Mouse (Mus musculus) hindbrain, embryonic 15.5 days (tissue): ENCODE results near the gene Pank3. TPM values are rescaled to one million over a fixed set of nuclear protein-coding genes. Genes with fewer than 3 reads are reported as not detected.

ENCODE experiments used
- ATAC-seq: fragments of 200-750 bp; cut with Nextera tagmentation; 2 replicates; pipeline ENCODE4 v1.8.0; 2017; ENCODE audit warnings: low read depth, moderate number of reproducible peaks, moderate TSS enrichment; ENCODE audit not compliant: low FRiP score
- H3K27ac ChIP-seq: fragments of 300-500 bp; sonication (generic); replicated peaks from 2 replicates; pipeline ENCODE4 v1.5.1; 2015; ENCODE audit warnings: mild to moderate bottlenecking, inconsistent platforms
- H3K27me3 ChIP-seq: fragments of 300-500 bp; sonication (generic); 2 replicates; pipeline ENCODE4 v1.6.1; 2015; ENCODE audit warnings: control low read depth, inconsistent platforms
- H3K36me3 ChIP-seq: fragments of 300-500 bp; sonication (generic); 2 replicates; pipeline ENCODE4 v1.6.1; 2015; ENCODE audit warnings: control low read depth, inconsistent platforms
- H3K4me1 ChIP-seq: fragments of 300-500 bp; sonication (generic); replicated peaks from 2 replicates; pipeline ENCODE4 v1.6.1; 2015; ENCODE audit warnings: control low read depth, inconsistent platforms
- H3K4me2 ChIP-seq: fragments of 300-500 bp; sonication (generic); 2 replicates; pipeline ENCODE4 v1.6.1; 2015; ENCODE audit warnings: moderate library complexity, mild to moderate bottlenecking, inconsistent platforms
- H3K4me3 ChIP-seq: fragments of 300-500 bp; sonication (generic); 2 replicates; pipeline ENCODE4 v1.5.1; 2015; ENCODE audit warnings: mild to moderate bottlenecking, inconsistent platforms
- H3K9ac ChIP-seq: fragments of 300-500 bp; sonication (generic); 2 replicates; pipeline ENCODE4 v1.6.1; 2015; ENCODE audit warnings: inconsistent platforms
- H3K9me3 ChIP-seq: fragments of 300-500 bp; sonication (generic); 2 replicates; pipeline ENCODE4 v1.6.1; 2016; ENCODE audit warnings: control low read depth, inconsistent platforms
- WGBS: fragments of 180-500 bp; shearing (Covaris S2); methylation state at CpG from one replicate; pipeline ENCODE4 v1.1.7; 2015; 5-methylcytosine and 5-hydroxymethylcytosine counted together
- polyA plus RNA-seq: library from polyadenylated mRNA; unstranded; fragments of >200 nt; fragmentation: Nextera tagmentation; extraction: Ambion mirVana; gene quantifications from 2 replicates; pipeline ENCODE4 v1.2.1, GENCODE M21; 2015

The Pank3 gene
- 20.4 and 21.3 TPM in 2 replicates for polyA plus RNA-seq

DNA sequence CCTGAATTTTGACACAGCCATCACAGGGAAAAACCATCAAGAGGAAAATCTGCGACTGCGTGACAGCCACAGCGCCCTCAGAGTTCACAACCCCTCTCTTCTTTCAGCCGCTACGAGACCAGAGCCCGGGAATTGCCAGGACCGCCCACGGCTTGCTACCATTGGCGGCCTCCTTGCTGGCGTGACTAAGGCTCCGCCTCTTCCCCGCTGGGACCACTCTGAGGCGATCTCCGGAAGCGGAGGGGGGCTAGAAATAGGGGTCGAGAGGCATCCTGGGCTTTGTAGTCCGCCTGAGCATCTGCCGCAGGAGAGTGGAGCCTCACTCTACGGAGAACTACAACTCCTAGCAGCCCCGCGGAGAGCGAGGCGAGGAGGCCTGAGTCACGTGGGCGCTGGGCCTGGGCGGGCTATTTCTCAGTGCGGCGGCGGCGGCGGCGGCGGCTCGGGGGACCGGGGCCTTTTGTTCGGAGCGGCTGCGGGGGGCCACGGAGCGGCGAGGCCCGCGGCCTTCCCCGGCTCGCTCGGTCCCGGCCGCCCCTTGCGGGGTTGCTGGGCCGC lies at the start of gene Pank3:
Gene Pank3, plus strand, starts transcription at position 297 of the 558 bp plus-strand sequence.
- peak; percentile 99 for ATAC-seq
- Histone ChIP-seq H3K9ac (peak within 1 kb of the TSS; percentile 98), H3K36me3 (no peaks in the 10 kb centered on the region), H3K9me3 (no peaks in the 10 kb centered on the region), H3K27me3 (no peaks in the 10 kb centered on the region), H3K27ac (peak within 1 kb of the TSS; percentile 95), H3K4me2 (peak within 1 kb of the TSS; percentile 62), H3K4me3 (peak within 1 kb of the TSS; percentile 81), H3K4me1 (peaks cover 24% of the 10 kb centered on the region)
- 0% methylated on average over 22 of the region's 50 CpGs for WGBS

DNA sequence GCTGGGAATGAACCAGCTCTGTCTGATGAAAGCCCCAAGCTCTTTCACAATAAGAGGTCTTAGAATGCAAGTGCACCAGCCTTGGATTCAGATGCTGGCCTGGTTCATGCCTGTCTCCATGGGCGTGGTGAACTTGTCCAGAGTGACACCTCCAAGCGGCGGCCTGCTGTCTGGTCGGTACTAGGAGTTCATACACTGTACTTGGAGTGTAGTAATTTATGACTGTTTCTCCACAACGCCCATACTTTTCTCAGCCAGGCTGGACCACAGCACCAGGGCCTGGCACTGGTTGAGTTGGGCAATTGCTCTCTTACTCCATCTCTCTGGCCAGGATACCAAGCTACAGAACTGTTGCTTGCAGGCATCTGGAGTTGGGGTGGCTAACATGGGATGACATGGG lies 45.4 kb upstream of the Pank3 start:
- H3K4me2 ChIP-seq, result no peak overlapping the region
- no peaks in the 10 kb centered on the region for H3K27me3 ChIP-seq
- no peak for ATAC-seq
- no peaks in the 10 kb centered on the region for H3K4me1 ChIP-seq
- WGBS, result 87% methylated on average over 5 of the region's 5 CpGs
- no peaks in the 10 kb centered on the region for H3K9me3 ChIP-seq
- no peak overlapping the region for H3K27ac ChIP-seq
- H3K36me3 ChIP-seq, result no peaks in the 10 kb centered on the region
- no peak overlapping the region for H3K9ac ChIP-seq
- no peak overlapping the region for H3K4me3 ChIP-seq

DNA sequence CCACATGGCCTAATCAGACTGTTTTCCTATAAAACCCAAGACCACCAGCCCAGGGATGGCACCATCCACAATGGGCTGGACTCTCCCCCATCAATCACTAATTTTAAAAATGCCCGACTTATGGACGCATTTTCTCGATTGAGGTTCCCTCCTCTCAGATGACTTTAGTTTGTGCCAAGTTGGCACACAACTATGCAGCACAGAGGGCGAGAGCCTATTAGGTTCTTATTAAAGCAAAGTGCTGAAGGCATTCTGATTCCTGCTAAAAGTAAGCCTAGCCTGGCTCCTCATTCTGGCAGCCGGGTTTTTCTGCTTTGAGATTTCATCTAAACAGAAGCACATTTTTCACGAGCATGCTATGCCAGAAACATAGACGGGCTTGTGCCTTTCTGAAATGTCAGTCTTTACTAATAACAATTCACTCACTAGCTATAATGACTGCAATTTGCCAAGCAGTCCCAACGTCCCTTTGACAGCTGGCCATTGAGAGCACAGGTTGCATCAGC lies 42.9 kb upstream of the Pank3 start:
- WGBS, result 68% methylated on average over 8 of the region's 8 CpGs
- Histone ChIP-seq H3K27ac (no peak overlapping the region), H3K9me3 (no peaks in the 10 kb centered on the region), H3K4me2 (no peak overlapping the region), H3K4me3 (no peak overlapping the region), H3K4me1 (peaks cover 5% of the 10 kb centered on the region; the same call in 1 of the 2 replicates), H3K36me3 (no peaks in the 10 kb centered on the region), H3K27me3 (no peaks in the 10 kb centered on the region), H3K9ac (no peak overlapping the region)
- no peak for ATAC-seq

DNA sequence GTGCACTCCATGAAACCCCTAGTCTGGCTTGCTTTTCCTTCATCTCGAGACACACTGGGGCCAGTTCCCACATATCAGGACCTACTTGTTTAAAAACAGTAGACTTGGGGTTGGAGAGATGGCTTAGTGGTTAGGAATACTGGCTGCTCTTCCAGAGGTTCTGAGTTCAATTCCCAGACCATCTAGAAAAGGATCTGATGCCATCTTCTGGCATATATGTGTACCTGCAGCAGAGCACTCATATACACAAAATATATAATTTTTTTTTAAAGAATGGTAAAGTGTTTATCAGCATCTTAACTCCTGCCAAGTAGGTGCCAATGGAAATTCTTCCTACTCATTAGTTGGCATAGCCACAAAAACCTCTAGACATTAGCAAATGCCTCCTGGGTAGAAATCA lies 41.1 kb upstream of the Pank3 start:
- Histone ChIP-seq H3K36me3 (no peaks in the 10 kb centered on the region), H3K27me3 (no peaks in the 10 kb centered on the region), H3K9ac (no peak overlapping the region), H3K4me1 (peaks cover 5% of the 10 kb centered on the region; the same call in 1 of the 2 replicates), H3K4me3 (no peak overlapping the region), H3K27ac (no peak overlapping the region), H3K9me3 (no peaks in the 10 kb centered on the region), H3K4me2 (no peak overlapping the region)
- ATAC-seq, result no peak
- WGBS, result 97% methylated on average over 1 of the region's 1 CpGs

DNA sequence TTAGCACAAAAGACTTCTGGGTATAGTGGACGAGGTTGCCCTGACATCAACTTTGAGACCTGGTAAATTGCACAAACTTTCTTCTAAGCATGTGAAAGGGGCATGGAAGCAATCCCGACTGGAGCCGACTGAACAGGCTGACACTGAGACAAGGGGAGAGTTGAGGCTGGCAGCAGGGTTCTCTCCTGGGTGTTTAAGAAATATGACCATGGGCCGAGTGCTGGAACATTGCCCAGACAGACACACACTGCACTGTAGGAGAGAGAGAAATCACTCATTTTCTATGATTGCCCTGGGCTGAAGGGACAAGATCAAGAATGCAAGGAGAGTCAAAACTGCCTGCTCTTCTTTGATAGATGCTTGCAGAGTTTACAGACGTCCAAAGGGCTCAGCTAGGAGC lies 40.1 kb upstream of the Pank3 start:
- Histone ChIP-seq H3K9me3 (no peaks in the 10 kb centered on the region), H3K4me3 (no peak overlapping the region), H3K4me2 (no peak overlapping the region), H3K4me1 (peaks cover 5% of the 10 kb centered on the region; the same call in 1 of the 2 replicates), H3K27ac (no peak overlapping the region), H3K27me3 (no peaks in the 10 kb centered on the region), H3K9ac (no peak overlapping the region), H3K36me3 (no peaks in the 10 kb centered on the region)
- WGBS, result 29% methylated on average over 5 of the region's 5 CpGs
- no peak for ATAC-seq

DNA sequence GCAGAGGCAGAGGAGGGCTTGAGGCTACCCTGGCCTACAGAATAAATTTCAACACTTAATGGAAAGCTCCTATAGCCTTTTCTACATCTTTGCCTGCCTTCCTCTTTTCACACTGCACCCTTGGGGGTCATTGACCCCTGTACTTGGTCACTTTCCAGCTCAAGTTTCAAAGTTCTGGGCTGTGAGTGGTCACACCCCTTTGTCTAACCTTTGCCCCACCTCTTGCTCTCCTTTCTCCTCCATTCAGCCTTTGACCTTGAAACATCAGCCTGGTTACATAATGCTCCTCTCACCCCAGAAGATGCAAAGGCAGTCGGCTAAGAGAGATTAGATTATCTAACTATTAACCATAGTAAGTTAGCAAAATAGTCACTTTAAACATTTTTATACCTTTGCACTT lies 36.9 kb upstream of the Pank3 start:
- no peak overlapping the region for H3K4me2 ChIP-seq
- H3K27me3 ChIP-seq, result no peaks in the 10 kb centered on the region
- peaks cover 5% of the 10 kb centered on the region; the same call in 1 of the 2 replicates for H3K4me1 ChIP-seq
- WGBS, result 69% methylated on average over 1 of the region's 1 CpGs
- H3K4me3 ChIP-seq, result no peak overlapping the region
- no peaks in the 10 kb centered on the region for H3K36me3 ChIP-seq
- H3K9ac ChIP-seq, result no peak overlapping the region
- H3K27ac ChIP-seq, result no peak overlapping the region
- H3K9me3 ChIP-seq, result no peaks in the 10 kb centered on the region
- ATAC-seq, result no peak

DNA sequence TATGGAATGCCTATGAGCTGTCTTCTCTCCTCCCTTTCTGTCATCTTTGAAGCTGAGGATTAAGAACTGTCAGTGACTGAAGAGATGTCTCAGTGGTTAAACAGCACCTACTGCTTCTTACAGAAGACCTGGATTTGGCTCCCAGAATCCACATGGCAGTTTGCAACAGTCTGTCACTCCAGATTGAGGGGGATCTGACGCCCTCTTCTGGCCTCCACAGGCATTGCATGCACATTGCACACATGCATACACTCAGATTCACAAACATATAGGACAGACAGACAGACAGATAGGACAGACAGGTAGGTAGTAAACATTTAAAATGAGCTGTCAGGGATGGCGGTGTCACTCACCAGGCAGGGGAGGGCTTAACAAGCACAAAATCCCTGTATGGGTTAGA lies 32.5 kb upstream of the Pank3 start:
- WGBS, result 74% methylated on average over 2 of the region's 2 CpGs
- Histone ChIP-seq H3K9me3 (no peaks in the 10 kb centered on the region), H3K4me1 (no peaks in the 10 kb centered on the region), H3K36me3 (no peaks in the 10 kb centered on the region), H3K27ac (no peak overlapping the region), H3K27me3 (no peaks in the 10 kb centered on the region), H3K4me3 (no peak overlapping the region), H3K9ac (no peak overlapping the region), H3K4me2 (no peak overlapping the region)
- no peak for ATAC-seq

DNA sequence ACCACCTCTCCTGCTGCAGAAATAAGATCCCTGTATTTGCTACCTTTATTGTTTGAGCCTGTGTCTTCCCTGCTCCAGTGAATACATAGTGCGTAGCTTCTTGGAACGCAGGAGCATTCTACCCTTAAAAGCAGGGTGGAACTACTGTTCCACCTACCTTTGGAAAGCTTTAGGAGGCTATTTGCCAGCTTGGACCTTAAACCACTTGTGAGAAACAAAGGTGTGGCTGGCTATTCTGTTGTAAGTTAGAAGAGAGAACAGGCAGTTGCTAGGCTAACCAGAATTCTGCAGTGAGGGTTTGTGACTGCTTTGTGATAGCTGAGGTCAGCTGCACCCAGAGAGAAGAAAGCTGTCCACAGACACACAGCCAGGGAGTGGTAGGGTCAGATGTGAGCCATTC lies 32.0 kb upstream of the Pank3 start:
- Histone ChIP-seq H3K36me3 (no peaks in the 10 kb centered on the region), H3K4me1 (no peaks in the 10 kb centered on the region), H3K27me3 (no peaks in the 10 kb centered on the region), H3K27ac (no peak overlapping the region), H3K9me3 (no peaks in the 10 kb centered on the region), H3K4me2 (no peak overlapping the region), H3K4me3 (no peak overlapping the region), H3K9ac (no peak overlapping the region)
- WGBS, result 98% methylated on average over 2 of the region's 2 CpGs
- no peak for ATAC-seq

DNA sequence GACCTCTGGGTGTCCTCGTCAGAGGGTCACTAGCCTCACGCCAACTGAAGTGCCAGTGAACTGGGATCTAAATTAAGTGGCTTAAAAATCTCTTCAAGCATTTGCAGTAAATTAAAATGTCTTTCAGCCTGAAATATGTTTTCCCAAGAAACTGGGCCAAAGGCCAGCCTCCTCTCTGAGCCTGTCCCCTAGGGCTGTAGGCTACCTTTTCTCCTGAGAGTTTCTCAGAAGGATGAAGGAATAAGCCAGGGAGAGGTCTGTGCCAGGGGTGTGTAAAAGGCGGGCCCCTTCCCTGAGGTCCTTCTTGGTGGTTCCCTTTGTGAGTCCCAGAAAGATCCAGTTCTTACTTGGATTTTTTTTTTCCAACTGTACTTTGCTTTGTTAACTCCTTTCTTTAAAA lies 31.2 kb upstream of the Pank3 start:
- WGBS, result 77% methylated on average over 3 of the region's 3 CpGs

DNA sequence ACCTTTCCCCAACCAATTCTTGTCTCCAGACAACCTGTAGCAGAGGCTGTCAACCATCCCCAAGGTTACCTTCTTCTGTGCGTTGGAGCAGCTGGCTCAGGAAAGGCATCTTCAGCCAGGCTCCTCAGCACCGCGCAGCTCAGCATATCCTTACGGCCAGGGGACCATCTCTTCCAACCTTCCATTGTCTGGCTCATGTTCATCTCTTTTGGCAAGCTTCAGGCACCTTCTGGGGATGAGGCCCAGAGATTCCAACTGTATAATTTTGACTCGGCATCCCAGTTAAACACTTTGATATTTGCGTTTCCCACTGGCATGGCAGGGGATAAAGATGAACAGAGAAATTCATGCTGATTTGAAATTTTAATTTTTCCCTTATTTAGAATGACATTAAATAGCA lies 25.7 kb upstream of the Pank3 start:
- Histone ChIP-seq H3K9me3 (no peaks in the 10 kb centered on the region), H3K4me2 (no peak overlapping the region), H3K4me3 (no peak overlapping the region), H3K4me1 (no peaks in the 10 kb centered on the region), H3K9ac (no peak overlapping the region), H3K27me3 (no peaks in the 10 kb centered on the region), H3K27ac (no peak overlapping the region), H3K36me3 (no peaks in the 10 kb centered on the region)
- WGBS, result 84% methylated on average over 6 of the region's 6 CpGs
- ATAC-seq, result no peak

More for the DNA sequence above, 31.2 kb upstream of the Pank3 start:
- no peak overlapping the region for H3K4me3 ChIP-seq
- no peaks in the 10 kb centered on the region for H3K9me3 ChIP-seq
- no peak for ATAC-seq
- no peaks in the 10 kb centered on the region for H3K4me1 ChIP-seq
- H3K27ac ChIP-seq, result no peak overlapping the region
- no peaks in the 10 kb centered on the region for H3K27me3 ChIP-seq
- H3K9ac ChIP-seq, result no peak overlapping the region
- H3K4me2 ChIP-seq, result no peak overlapping the region
- H3K36me3 ChIP-seq, result no peaks in the 10 kb centered on the region

DNA sequence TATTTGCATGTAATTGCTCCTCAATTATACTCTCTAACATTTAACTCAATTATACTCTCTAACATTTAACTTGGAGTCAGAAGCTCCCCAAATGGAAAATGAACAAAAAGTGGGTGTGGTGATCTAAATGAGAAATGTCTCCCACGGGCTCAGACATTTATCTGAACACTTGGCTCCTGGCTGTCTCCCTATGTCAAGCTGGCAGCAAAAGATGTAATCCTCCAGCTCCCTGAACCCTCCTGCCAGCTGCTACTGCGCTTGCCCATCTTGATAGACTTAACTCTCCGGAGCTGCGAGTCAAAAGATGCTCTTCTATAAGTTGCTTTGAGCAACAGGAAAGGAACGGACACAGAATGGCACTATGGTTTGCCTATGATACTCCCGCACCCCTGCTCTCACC lies 24.7 kb upstream of the Pank3 start:
- no peak overlapping the region for H3K27ac ChIP-seq
- WGBS, result 89% methylated on average over 6 of the region's 6 CpGs

DNA sequence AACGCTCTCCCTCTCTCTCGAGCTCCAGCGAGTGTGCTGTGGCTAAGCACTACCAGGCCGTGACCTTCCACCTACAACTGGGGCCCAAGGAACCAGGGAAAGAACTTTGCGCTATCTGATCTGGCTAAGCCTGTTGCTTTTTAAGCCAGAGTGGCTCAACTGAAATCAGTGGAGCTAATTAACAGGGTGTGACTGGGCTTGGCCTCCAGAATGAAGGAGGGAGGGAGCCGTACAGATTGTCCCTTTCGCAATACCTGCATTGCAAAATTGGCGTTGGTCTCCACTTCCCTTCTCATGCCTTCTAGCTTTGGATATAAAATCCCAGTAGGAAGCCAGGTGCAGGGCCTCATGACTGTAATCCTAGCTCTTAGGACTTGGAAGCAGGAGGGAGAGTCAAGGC lies 18.7 kb upstream of the Pank3 start:
- Histone ChIP-seq H3K4me3 (no peak overlapping the region), H3K36me3 (no peaks in the 10 kb centered on the region), H3K9ac (no peak overlapping the region), H3K4me2 (no peak overlapping the region), H3K27me3 (no peaks in the 10 kb centered on the region), H3K4me1 (no peaks in the 10 kb centered on the region), H3K27ac (no peak overlapping the region), H3K9me3 (no peaks in the 10 kb centered on the region)
- 89% methylated on average over 8 of the region's 8 CpGs for WGBS
- ATAC-seq, result no peak

More for the DNA sequence above, 24.7 kb upstream of the Pank3 start:
- H3K4me1 ChIP-seq, result no peaks in the 10 kb centered on the region
- H3K4me2 ChIP-seq, result no peak overlapping the region
- no peaks in the 10 kb centered on the region for H3K36me3 ChIP-seq
- H3K9me3 ChIP-seq, result no peaks in the 10 kb centered on the region
- no peak for ATAC-seq
- no peak overlapping the region for H3K4me3 ChIP-seq
- H3K27me3 ChIP-seq, result no peaks in the 10 kb centered on the region
- no peak overlapping the region for H3K9ac ChIP-seq

DNA sequence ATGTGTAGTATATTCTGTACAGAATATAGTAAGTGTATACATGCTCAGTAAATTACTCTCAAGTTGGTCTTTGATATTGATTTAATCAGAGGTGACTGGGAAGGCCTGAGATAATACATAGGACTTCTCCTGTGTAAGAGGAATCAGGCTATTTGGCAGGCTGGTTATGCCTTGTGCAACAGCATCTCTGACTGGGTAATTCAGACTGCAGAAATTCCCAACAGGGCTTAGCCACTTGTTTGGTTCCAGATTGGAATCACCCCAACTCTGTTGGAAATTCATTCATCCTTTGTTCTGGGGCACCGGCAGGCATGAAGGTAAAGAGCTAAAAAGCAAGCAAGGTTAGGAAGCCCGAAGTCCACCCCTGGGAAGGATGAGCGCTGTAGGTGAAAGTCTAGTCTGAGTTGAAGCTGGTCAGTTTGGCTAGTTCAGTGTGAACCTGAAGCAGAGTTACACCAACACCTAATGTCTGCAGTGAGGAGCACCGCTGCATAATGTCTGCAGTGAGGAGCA lies 14.3 kb upstream of the Pank3 start:
- Histone ChIP-seq H3K9me3 (no peaks in the 10 kb centered on the region), H3K36me3 (no peaks in the 10 kb centered on the region), H3K4me1 (no peaks in the 10 kb centered on the region), H3K27me3 (no peaks in the 10 kb centered on the region), H3K4me2 (no peak overlapping the region), H3K27ac (no peak overlapping the region), H3K4me3 (no peak overlapping the region), H3K9ac (no peak overlapping the region)
- 81% methylated on average over 4 of the region's 4 CpGs for WGBS
- ATAC-seq, result no peak
